Mouse (Mus musculus): ENCODE data around the gene Arid3a.

Arid3a gene

DNA sequence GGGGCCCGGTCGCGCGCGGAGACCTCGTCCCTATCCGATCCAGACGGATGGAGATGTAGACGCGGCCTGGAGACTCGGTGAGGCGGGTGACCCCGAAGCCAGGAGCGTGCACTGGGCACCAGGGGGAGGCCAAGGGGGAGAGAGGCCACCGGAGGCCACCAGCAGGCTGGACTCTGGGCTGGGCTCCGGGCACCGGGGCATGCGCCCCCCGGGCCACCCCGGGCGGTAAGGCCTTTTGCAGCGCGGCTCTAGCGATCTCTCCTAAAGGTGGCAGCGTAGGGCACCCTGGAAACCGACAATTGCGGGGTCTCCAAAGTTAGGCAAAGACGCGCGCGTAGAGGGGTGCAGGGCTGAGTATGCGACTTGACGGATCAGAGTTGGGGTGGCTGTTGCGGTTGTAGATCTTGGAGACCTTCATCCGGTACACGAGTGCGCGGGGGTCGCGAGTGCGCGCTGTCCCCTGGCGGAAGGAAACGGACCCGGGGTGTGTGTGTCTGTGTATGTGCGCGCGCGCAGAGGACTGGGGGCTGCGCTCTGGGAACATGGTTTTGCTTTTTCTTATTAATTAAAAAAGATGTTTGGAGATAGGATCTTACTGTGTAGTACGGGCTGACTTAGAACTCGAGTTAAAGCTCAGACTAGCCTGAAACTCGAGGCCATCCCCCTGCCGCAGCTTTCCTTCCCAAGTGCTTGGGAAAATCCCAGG, 634 bp downstream of the Arid3a start:
- DNase-seq (ENCODE audit: low read depth, low spot score): peak; percentile 69

DNA sequence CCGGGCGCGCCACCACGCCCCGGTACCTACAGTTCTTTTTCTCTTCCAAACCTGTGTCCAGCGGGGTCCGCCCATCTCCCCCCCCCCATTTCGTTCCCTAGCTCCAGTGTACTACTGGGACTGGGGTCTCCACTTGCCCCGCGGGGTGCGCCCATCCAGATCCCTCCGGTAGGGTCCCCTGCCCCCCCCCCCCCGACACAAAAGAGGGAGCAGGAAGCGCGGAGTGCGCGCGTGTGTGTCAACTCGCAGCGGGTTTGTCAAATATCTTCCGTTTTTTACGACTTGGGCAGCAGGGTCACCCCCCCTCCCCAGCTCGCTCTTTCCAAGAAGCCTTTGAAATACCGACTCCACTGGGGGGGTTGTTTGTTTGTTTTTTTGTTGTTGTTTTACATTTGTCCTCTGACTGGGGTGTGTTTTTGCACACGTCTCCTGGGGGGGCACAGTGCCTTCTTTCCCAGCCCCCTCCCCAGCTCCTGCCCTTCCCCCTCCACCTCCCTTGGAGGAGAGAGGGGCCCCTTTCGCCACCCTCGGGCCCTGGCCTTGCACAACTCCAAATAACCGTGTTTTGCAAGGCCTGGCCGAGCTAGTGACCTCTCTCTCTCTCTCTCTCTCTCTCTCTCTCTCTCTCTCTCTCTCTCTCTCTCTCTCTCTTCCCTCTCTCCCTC, 1.3 kb downstream of the Arid3a start:
- DNase-seq (ENCODE audit: low read depth, low spot score): peak; percentile 66

GRCm38 (mm10) chr10:79928907-79929701, 2.3 kb downstream of the Arid3a start:
- DNase-seq (ENCODE audit: low read depth, low spot score): no peak

DNA sequence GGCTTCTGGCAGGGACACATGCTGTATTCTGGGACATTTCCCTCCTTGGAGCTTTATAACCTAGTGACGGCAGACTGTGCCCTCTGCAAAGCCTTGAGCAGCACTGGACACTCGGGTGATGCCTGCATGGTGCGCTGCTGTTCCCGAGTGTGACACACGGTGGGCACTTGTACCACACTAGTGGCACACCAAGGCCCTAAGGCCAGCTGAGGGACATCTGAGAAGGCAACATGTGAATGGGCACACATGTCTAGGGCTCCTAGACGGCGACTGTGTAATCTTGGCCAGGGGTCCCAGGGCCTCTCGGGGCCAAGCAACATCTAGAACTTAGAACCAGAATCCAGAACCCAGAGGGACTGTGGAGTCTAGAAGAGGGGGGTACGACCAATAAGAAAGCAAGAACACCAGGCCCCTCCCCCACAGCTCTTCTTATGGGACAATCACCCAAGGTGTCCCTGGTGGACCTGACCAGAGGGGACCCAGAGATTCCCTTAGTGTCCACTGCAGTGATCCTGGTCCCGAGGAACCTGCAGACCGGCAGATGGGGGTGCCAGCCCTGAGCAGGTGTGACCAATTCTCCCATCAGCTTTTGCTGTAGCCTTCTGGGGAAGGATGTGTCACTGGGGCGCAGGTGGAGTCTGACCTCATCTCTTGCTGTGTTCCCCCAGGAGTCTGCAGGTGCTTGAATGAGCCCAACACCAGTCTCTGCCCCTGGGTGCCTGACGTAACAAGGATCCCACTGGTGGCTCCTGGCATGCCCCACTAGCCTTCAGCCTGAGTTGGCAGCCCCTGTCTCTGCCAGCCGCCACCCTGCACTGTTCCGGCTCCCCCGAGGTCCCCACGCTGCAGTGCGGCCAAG, 3.4 kb downstream of the Arid3a start:
- DNase-seq (ENCODE audit: low read depth, low spot score): no peak

- DNase-seq (ENCODE audit: low read depth, low spot score): no peak
Measured at GRCm38 (mm10) chr10:79930826-79931186, 4.0 kb downstream of the Arid3a start.

- DNase-seq (ENCODE audit: low read depth, low spot score): no peak
Measured at GRCm38 (mm10) chr10:79931797-79932196, 5.0 kb downstream of the Arid3a start.

DNA sequence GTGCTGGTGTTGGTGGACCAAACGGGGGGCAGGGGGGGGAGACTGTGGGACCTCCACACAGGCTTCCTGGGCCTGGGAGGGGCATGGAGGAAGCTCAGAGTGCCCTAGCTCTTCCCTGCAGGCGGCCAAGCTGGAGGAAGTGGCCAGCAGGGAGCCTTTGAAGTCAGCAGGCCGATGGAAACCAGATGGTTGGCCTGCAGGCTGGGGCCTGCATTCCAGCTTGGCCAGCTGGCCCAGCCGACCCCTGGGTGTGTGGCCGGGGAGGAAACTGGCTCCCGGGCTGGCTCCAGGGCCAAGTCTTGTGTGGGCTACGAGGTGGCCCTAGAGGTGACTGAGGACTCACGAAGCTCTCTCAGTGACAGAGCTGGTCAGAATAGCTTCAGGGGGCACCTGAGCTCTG, 5.9 kb downstream of the Arid3a start:
- DNase-seq (ENCODE audit: low read depth, low spot score): peak; percentile 84

DNA sequence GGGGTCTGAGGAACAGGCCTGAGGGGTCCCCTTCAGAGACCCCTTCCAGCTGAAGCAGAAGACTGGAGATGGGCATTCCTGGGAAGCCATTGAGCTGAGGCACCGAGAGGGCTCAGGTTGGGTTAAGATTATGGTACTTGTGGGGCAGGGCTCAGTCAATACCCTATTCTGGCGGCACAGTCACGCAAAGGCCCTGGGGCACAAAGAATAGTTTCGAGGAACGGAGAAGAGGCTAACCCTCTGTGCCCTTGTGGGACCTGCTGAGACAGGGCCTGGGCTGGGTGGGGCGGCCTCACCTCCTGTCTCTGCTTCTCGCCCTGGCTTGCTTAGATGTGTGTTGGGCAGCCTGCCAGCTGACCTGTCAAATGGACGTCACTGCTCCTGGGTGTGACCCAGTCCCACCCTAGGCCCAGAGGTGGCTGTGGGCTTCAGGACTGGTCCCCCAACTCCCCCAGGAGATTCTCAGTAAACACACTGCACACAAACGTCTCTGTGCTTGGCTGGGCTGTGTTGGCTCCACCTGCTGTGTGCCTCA, 6.4 kb downstream of the Arid3a start:
- no peak for DNase-seq (ENCODE audit: low read depth, low spot score)

GRCm38 (mm10) chr10:79933861-79934260, 7.0 kb downstream of the Arid3a start:
- no peak for DNase-seq (ENCODE audit: low read depth, low spot score)

- DNase-seq (ENCODE audit: low read depth, low spot score): no peak
Measured at GRCm38 (mm10) chr10:79934272-79934721, 7.5 kb downstream of the Arid3a start.

GRCm38 (mm10) chr10:79934794-79935569, 8.1 kb downstream of the Arid3a start:
- DNase-seq (ENCODE audit: low read depth, low spot score): no peak

DNA sequence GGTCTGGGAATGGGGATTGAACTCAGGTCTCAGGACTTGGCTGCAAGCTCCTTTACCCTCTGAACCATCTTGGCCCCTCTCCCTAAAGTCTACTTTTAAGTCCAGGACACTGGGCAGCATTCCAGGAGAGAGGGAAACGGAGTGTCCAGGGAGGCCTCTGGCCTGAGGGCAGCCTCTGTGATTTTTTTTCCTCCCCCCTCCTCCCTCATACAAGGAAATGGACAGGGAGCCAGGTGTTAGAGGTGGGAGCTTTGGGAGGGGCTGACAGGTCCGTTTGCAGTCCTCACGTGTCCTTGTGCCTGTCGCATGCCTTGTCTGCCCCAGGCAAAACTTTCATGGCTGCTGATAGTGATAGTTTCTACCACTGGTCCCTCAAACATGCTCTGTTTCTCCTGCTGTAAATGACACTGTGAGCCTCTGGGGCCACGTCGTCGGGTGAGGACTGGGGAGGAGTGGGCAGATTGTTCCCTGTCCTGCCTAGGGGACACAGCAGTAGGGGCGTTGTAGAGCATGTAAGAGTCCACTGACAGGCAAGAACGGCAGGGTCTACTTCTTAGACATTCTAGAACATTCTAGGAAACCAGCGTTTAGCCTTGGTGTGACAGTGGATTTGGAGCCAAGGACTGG, 9.6 kb downstream of the Arid3a start:
- DNase-seq (ENCODE audit: low read depth, low spot score): no peak

DNA sequence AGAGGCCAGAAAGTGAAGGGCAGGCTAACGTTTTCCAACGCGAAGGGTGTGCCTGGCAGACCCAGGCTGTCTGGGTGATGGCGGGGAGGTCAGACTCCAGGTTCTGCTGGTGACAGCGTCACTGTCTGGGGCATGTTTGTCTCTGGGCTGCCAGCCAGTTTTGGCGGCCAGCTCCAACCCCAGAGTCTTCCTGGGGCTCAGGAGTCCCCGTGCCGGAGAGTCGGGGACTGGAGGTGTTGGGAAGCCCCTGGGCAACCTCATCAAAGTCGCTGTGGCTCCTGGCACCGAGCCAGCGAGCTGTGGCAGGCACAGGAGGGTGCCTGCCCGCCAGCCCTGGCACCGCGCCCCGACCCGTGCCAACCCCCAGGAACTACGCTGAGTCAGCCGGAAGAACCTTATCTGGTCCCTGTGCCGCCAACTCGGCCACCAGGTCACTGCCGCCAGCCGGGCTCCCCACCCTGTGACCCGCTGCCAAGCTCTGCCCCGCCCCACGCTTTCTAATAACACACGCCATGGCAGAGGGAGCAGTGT, 10.1 kb downstream of the Arid3a start:
- DNase-seq (ENCODE audit: low read depth, low spot score): no peak

- DNase-seq (ENCODE audit: low read depth, low spot score): no peak
Measured at GRCm38 (mm10) chr10:79937775-79938526, 11.1 kb downstream of the Arid3a start.

DNA sequence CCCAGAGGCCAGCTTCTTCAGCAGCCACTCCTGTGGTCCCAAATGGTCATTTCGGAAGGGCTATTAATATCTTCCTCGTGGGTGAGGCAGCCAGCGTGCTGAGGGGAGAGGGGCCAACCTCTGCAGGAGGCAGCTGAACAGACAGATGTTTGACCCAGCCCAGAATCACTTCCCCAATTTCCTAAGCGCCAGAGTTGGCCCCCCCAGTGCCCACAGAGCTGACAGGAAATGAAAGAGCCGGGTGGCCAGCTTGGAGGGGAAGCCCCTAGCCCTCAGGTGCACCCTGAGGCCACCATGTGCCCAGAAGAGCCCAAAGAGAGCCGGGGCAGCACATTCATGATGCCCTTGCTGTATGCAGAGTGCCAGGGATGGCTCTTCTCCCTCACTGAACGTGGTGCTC, 13.9 kb downstream of the Arid3a start:
- DNase-seq (ENCODE audit: low read depth, low spot score): no peak

DNA sequence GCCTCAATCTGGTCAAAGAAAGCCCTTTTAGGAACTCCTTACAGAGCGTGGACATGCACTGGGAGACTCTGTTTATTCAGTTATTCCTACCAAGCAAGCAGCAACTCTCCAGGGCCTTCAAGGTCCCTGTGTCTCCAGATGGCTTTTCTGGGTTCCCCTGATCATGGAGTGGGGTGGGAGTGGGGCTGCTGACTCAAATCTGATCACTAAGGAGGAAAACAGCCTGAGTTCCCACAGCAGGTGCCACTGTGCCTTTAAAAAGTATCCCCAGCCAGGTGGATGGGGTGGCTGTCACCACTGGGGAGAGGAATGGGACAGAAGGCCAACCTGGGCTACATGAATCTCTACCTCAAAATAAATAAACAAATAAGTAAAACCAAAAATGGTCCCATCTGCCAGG, 16.1 kb downstream of the Arid3a start:
- no peak for DNase-seq (ENCODE audit: low read depth, low spot score)

GRCm38 (mm10) chr10:79943471-79943901, 16.6 kb downstream of the Arid3a start:
- DNase-seq (ENCODE audit: low read depth, low spot score): no peak

- peak; percentile 76 for DNase-seq (ENCODE audit: low read depth, low spot score)
Measured at GRCm38 (mm10) chr10:79945507-79946234, 18.8 kb downstream of the Arid3a start.
